Mouse (Mus musculus): Measurements from ENCODE around the gene Frk. TPM values are rescaled to one million over a fixed set of nuclear protein-coding genes. Genes with fewer than 3 reads are reported as not detected.
"Not testable (repeated sequence)": the region's sequence is repeated elsewhere in the genome, so short reads cannot be mapped to it uniquely, and the experiment has no call there.

The Frk gene
- polyA plus RNA-seq (2014; fragmentation: Nextera tagmentation; extraction: Ambion mirVana): 0.78 and 1.1 TPM in 2 replicates

DNA sequence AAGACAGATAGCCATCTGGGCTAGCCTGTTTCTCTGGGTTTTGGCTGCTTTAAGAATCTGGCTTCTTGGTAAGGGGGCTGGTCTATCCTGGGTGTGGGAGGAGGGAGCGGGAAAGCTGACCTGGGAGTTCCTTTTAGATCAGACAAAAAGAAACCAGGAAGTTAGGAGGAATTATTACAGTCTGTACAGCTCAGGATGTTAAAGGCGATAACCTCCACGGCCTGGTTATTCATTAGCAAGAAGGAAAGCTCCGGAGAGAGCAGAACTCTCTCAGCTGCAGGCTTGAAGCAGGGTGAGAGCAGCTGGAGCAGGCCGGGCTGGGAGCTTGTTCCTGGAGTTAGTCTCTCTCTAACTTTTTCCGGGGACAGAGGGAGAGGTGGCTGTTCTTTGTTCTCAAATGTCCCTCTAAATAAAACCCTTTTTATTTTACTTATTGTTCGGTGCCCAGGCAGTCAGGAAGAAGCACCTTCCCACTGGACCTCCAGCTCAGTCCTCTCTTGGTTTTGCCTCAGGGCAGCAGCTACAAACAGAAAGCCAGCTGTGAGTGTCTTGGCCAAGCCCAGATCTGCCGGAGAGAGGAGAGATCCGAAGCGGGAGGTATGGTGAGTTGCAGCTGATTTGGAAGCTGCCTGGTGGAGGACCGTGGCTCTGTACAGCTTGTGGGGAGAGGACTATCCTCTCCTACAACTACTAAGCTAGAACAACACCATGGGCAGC lies at the start of gene Frk:
Gene Frk (plus strand): TSS at position 103 of the 717 bp plus-strand sequence.
- ATAC-seq (ENCODE audit: low FRiP score) (no peak), DNase-seq (ENCODE audit: low spot score) (peak; percentile 24)
- WGBS: 36% methylated on average over 11 of the region's 11 CpGs
- Histone ChIP-seq H3K36me3 (replicated peaks; ENCODE audit: control insufficient read depth, insufficient read depth) (no peaks in the 10 kb centered on the region), H3K27ac (no peak within 1 kb of the TSS), H3K27me3 (ENCODE audit: control insufficient read depth, insufficient read depth, low read length) (no peaks in the 10 kb centered on the region), H3K4me3 (replicated peaks; ENCODE audit: low read length) (no peak within 1 kb of the TSS; the same call in 1 of the 2 replicates), H3K9ac (no peak within 1 kb of the TSS), H3K4me2 (replicated peaks) (peak within 1 kb of the TSS; percentile 10; the same call in 1 of the 2 replicates), H3K4me1 (replicated peaks; ENCODE audit: control insufficient read depth, insufficient read depth, low read length) (no peaks in the 10 kb centered on the region), H3K9me3 (ENCODE audit: control insufficient read depth, low read length) (no peaks in the 10 kb centered on the region)

DNA sequence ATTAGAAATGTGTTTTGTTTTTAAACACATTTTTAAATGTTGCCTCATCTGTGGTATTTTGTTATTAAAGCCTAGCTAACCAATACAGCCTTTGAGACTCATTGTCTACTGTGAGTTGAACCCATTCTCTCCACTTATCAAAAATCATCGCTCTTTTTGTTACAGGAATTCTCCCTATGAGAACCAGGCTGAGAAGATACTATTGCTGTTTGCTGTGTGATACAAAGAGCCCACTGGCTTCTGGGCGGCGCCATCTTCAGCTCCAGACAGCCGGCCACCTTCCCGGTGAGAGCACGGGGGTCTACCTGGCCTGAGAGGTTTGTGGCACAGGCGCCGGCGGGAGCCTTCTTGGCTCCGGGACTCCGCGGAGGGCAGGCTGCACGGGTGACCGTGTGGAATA lies 49.0 kb upstream of the Frk start:
- H3K27me3 ChIP-seq (ENCODE audit: control insufficient read depth, insufficient read depth, low read length); H3K4me1 ChIP-seq (replicated peaks; ENCODE audit: control insufficient read depth, insufficient read depth, low read length); H3K9ac ChIP-seq; H3K27ac ChIP-seq; DNase-seq (ENCODE audit: low spot score); H3K36me3 ChIP-seq (replicated peaks; ENCODE audit: control insufficient read depth, insufficient read depth); H3K4me3 ChIP-seq (replicated peaks; ENCODE audit: low read length); ATAC-seq (ENCODE audit: low FRiP score); H3K4me2 ChIP-seq (replicated peaks); H3K9me3 ChIP-seq (ENCODE audit: control insufficient read depth, low read length): not testable (repeated sequence)
- 98% methylated on average over 6 of the region's 14 CpGs for WGBS

DNA sequence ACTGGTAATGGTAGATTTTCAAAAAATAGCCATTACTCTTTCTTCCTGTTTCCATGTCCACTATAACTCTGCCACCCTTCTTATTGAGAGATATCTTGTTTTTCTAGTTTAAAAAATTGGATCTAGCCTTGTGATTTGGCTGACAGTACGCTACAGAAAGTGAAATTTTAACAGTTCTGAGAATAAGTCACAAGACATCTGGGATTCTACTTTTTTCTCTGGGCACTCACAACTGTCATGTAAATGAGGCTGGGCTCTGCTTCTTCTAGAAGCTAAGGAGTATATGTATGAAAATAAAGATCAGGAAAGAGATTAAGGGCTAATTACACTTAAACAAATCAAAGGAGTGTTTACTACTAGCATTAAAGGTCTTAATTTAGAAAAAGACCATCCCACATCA lies 33.7 kb upstream of the Frk start:
- no peak overlapping the region for H3K27ac ChIP-seq
- H3K36me3 ChIP-seq (replicated peaks; ENCODE audit: control insufficient read depth, insufficient read depth): no peaks in the 10 kb centered on the region
- ATAC-seq (ENCODE audit: low FRiP score) (no peak), DNase-seq (ENCODE audit: low spot score) (no peak)
- H3K27me3 ChIP-seq (ENCODE audit: control insufficient read depth, insufficient read depth, low read length): no peaks in the 10 kb centered on the region
- H3K9ac ChIP-seq: no peak overlapping the region
- 83% methylated on average over 1 of the region's 1 CpGs for WGBS
- H3K4me1 ChIP-seq (replicated peaks; ENCODE audit: control insufficient read depth, insufficient read depth, low read length): no peaks in the 10 kb centered on the region
- H3K4me2 ChIP-seq (replicated peaks): no peak overlapping the region
- no peak overlapping the region for H3K4me3 ChIP-seq (replicated peaks; ENCODE audit: low read length)
- no peaks in the 10 kb centered on the region for H3K9me3 ChIP-seq (ENCODE audit: control insufficient read depth, low read length)

DNA sequence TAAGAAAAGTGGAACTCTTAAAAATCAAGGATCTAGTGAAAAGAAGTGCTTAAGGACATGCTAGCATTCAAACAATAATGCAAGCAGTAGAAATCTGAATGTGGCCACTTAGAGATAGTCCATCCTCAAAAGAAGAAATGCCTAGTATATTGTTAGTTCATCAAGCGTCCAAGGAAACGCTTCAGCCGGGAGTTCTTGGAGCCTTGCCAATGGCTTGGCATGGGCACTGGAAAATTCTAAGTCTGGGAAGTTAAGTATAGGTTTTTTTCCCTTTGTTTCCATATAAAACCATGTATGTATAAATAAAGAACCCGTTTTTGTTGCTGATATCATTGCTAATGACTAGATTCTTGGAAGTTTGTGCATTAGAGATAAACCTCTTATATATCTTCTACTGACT lies 21.7 kb upstream of the Frk start:
- H3K27me3 ChIP-seq (ENCODE audit: control insufficient read depth, insufficient read depth, low read length): no peaks in the 10 kb centered on the region
- no peak overlapping the region for H3K9ac ChIP-seq
- H3K4me3 ChIP-seq (replicated peaks; ENCODE audit: low read length): no peak overlapping the region
- DNase-seq (ENCODE audit: low spot score) (no peak), ATAC-seq (ENCODE audit: low FRiP score) (no peak)
- no peaks in the 10 kb centered on the region for H3K36me3 ChIP-seq (replicated peaks; ENCODE audit: control insufficient read depth, insufficient read depth)
- no peaks in the 10 kb centered on the region for H3K9me3 ChIP-seq (ENCODE audit: control insufficient read depth, low read length)
- no peak overlapping the region for H3K27ac ChIP-seq
- no peaks in the 10 kb centered on the region for H3K4me1 ChIP-seq (replicated peaks; ENCODE audit: control insufficient read depth, insufficient read depth, low read length)
- 56% methylated on average over 4 of the region's 4 CpGs for WGBS
- no peak overlapping the region for H3K4me2 ChIP-seq (replicated peaks)

DNA sequence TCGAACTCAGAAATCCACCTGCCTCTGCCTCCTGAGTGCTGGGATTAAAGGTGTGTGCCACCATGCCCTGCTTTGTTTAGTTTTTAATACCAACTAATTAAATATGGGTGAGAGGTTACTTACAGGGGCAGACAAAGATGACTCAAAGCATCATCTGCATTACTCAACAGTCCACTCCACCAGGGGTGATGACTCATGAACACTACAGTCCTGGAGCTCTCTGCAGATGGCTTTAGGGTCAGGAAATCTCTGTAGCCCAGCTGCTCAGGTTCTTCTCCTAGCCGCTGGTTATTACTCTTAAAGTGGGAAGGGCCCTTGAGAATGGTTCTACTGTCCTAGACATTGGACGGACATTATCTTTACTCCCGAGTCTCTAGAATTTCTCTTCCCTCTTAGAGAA lies 18.9 kb upstream of the Frk start:
- Histone ChIP-seq H3K9me3 (ENCODE audit: control insufficient read depth, low read length) (no peaks in the 10 kb centered on the region), H3K4me1 (replicated peaks; ENCODE audit: control insufficient read depth, insufficient read depth, low read length) (no peaks in the 10 kb centered on the region), H3K4me3 (replicated peaks; ENCODE audit: low read length) (no peak overlapping the region), H3K9ac (no peak overlapping the region), H3K27ac (no peak overlapping the region), H3K4me2 (replicated peaks) (no peak overlapping the region), H3K27me3 (ENCODE audit: control insufficient read depth, insufficient read depth, low read length) (no peaks in the 10 kb centered on the region), H3K36me3 (replicated peaks; ENCODE audit: control insufficient read depth, insufficient read depth) (no peaks in the 10 kb centered on the region)
- WGBS: 94% methylated on average over 4 of the region's 4 CpGs
- DNase-seq (ENCODE audit: low spot score) (no peak), ATAC-seq (ENCODE audit: low FRiP score) (no peak)

DNA sequence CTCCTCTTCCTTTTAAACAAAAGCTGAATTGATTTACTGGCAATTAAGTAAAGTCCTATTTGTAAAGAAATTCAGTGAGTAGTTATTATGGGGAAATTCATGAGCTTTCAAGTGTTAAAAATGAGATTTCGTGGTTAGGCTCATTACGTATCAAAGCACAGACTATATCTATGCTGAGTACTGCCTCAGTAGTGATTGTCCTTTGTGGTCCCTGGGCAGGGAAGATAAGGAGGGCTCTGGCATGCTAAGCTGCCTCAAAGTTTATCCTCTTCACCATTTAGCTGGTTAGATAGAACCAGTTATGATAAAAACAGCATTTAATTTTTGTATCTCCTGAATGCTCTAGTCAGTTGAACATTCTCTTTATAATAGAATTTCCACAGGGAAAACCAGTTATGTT lies 14.2 kb upstream of the Frk start:
- Histone ChIP-seq H3K4me2 (replicated peaks) (no peak overlapping the region), H3K27ac (no peak overlapping the region), H3K4me1 (replicated peaks; ENCODE audit: control insufficient read depth, insufficient read depth, low read length) (no peaks in the 10 kb centered on the region), H3K27me3 (ENCODE audit: control insufficient read depth, insufficient read depth, low read length) (no peaks in the 10 kb centered on the region), H3K4me3 (replicated peaks; ENCODE audit: low read length) (no peak overlapping the region), H3K36me3 (replicated peaks; ENCODE audit: control insufficient read depth, insufficient read depth) (no peaks in the 10 kb centered on the region), H3K9me3 (ENCODE audit: control insufficient read depth, low read length) (no peaks in the 10 kb centered on the region), H3K9ac (no peak overlapping the region)
- peak; percentile 21 for DNase-seq (ENCODE audit: low spot score)
- WGBS: 31% methylated on average over 2 of the region's 2 CpGs
- ATAC-seq (ENCODE audit: low FRiP score): no peak

DNA sequence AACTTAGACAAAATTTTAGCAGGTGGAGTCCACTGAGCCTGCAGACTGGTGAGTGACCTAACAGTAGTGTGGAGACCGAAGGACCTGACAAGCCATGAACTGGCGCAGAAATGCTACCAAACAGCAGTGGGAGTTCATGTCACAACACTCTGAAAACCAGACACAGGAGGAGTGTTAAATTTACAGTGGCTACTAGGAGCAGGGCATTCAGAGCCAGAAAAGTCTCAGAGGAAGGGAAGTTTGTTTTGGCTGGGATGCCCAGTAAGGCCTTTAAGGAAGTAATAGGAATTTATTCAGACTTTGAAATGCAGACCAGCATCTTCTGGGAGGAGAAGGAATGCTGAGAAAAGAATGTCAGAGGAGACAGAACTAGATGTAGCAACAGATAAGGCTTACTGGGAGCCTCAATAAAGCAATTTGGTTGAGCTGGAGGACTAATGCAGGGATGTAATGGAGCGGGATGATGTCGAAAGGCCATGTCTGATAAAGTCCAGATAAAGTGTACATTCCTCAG lies 3.2 kb upstream of the Frk start:
- Histone ChIP-seq H3K4me2 (replicated peaks) (no peak overlapping the region), H3K27ac (no peak overlapping the region), H3K4me1 (replicated peaks; ENCODE audit: control insufficient read depth, insufficient read depth, low read length) (no peaks in the 10 kb centered on the region), H3K9me3 (ENCODE audit: control insufficient read depth, low read length) (no peaks in the 10 kb centered on the region), H3K27me3 (ENCODE audit: control insufficient read depth, insufficient read depth, low read length) (no peaks in the 10 kb centered on the region), H3K9ac (no peak overlapping the region), H3K36me3 (replicated peaks; ENCODE audit: control insufficient read depth, insufficient read depth) (no peaks in the 10 kb centered on the region), H3K4me3 (replicated peaks; ENCODE audit: low read length) (no peak overlapping the region)
- DNase-seq (ENCODE audit: low spot score): peak; percentile 6
- no peak for ATAC-seq (ENCODE audit: low FRiP score)
- WGBS: 84% methylated on average over 4 of the region's 4 CpGs

DNA sequence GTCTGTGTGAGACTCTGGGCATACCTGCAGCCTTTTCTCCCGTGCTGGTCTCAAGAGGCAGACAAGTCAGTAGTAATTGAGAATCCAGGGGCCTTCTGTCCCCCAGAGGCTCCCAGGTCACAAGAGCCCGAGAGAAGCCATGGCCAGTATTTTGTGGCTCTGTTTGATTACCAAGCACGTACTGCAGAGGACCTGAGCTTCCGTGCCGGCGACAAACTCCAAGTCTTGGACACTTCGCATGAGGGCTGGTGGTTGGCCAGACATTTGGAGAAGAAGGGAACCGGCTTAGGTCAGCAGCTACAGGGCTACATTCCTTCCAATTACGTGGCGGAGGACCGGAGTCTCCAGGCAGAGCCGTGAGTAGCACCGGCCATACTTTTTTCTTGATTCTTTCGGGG lies 814 bp downstream of the Frk start:
- no peak overlapping the region; the same call in 1 of the 2 replicates for H3K4me3 ChIP-seq (replicated peaks; ENCODE audit: low read length)
- peak overlapping the region; percentile 10; the same call in 1 of the 2 replicates for H3K4me2 ChIP-seq (replicated peaks)
- no peak for ATAC-seq (ENCODE audit: low FRiP score)
- H3K36me3 ChIP-seq (replicated peaks; ENCODE audit: control insufficient read depth, insufficient read depth): no peaks in the 10 kb centered on the region
- H3K9me3 ChIP-seq (ENCODE audit: control insufficient read depth, low read length): no peaks in the 10 kb centered on the region
- peak; percentile 5 for DNase-seq (ENCODE audit: low spot score)
- WGBS: 89% methylated on average over 14 of the region's 14 CpGs
- no peak overlapping the region for H3K27ac ChIP-seq
- H3K9ac ChIP-seq: no peak overlapping the region
- no peaks in the 10 kb centered on the region for H3K4me1 ChIP-seq (replicated peaks; ENCODE audit: control insufficient read depth, insufficient read depth, low read length)
- H3K27me3 ChIP-seq (ENCODE audit: control insufficient read depth, insufficient read depth, low read length): no peaks in the 10 kb centered on the region

DNA sequence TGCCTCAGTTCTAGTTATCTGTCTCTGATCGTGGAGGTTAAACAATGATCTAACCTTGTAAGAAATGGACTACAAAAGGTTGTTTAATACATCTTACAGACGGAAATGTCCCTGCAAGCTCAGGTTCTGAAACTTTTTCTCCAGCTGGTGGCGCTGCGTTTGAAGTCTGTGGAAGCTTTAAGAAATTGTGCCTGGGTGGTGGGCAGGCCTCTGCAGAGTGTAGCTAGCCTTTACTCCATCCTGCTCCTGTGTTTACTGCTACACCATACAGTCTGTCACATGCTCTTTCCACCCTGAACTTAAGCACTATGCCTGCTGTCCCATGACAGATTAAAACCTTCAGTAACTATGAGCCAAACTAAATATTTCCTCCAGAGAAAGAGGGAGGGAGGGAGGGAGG lies 1.9 kb downstream of the Frk start:
- Histone ChIP-seq H3K9me3 (ENCODE audit: control insufficient read depth, low read length) (no peaks in the 10 kb centered on the region), H3K27ac (no peak overlapping the region), H3K4me1 (replicated peaks; ENCODE audit: control insufficient read depth, insufficient read depth, low read length) (no peaks in the 10 kb centered on the region), H3K36me3 (replicated peaks; ENCODE audit: control insufficient read depth, insufficient read depth) (no peaks in the 10 kb centered on the region), H3K4me3 (replicated peaks; ENCODE audit: low read length) (no peak overlapping the region), H3K4me2 (replicated peaks) (no peak overlapping the region), H3K9ac (no peak overlapping the region), H3K27me3 (ENCODE audit: control insufficient read depth, insufficient read depth, low read length) (no peaks in the 10 kb centered on the region)
- 70% methylated on average over 4 of the region's 4 CpGs for WGBS
- ATAC-seq (ENCODE audit: low FRiP score) (no peak), DNase-seq (ENCODE audit: low spot score) (peak; percentile 23)

All from hindbrain, embryonic 14.5 days (tissue).